Mouse (Mus musculus): ENCODE results near the gene Tmsb15l. TPM values are rescaled to one million over a fixed set of nuclear protein-coding genes. Genes with fewer than 3 reads are reported as not detected.
"Not testable (repeated sequence)": the region's sequence is repeated elsewhere in the genome, so short reads cannot be mapped to it uniquely, and the experiment has no call there.

Tmsb15l gene
- polyA plus RNA-seq, 1 experiment = 2.0 TPM

- Histone ChIP-seq H3K36me3 (ENCODE audit: control insufficient read depth, insufficient read depth, low read length) (no peaks in the 10 kb centered on the region), H3K27ac (ENCODE audit: insufficient read depth, low read depth, low read length) (no peak overlapping the region), H3K27me3 (replicated peaks; ENCODE audit: control insufficient read depth, insufficient read depth, low read length) (no peaks in the 10 kb centered on the region), H3K4me1 (ENCODE audit: control insufficient read depth, insufficient read depth, low read length) (no peaks in the 10 kb centered on the region), H3K4me3 (ENCODE audit: insufficient read depth, low read depth, low read length) (peak overlapping the region; percentile 44)
- TF ChIP-seq POLR2A (IDR thresholded peaks at IDR 0.05; ENCODE audit: low read depth, low read length) = no peak
- no peak for TF ChIP-seq CTCF (conservative IDR thresholded peaks at IDR 0.05; ENCODE audit: insufficient read depth, insufficient read length, low read depth, low read length)
- WGBS = 13% methylated on average over 19 of the region's 19 CpGs
- DNase-seq = no peak
Measured at GRCm38 (mm10) chrX:136992191-136992965, 15.7 kb upstream of the Tmsb15l start.

GRCm38 (mm10) chrX:136991274-136991673 lies 14.6 kb upstream of the Tmsb15l start:
- no peaks in the 10 kb centered on the region for H3K4me1 ChIP-seq (ENCODE audit: control insufficient read depth, insufficient read depth, low read length)
- H3K4me3 ChIP-seq (ENCODE audit: insufficient read depth, low read depth, low read length) = no peak overlapping the region
- no peak overlapping the region for H3K27ac ChIP-seq (ENCODE audit: insufficient read depth, low read depth, low read length)
- no peaks in the 10 kb centered on the region for H3K36me3 ChIP-seq (ENCODE audit: control insufficient read depth, insufficient read depth, low read length)
- no peak for TF ChIP-seq CTCF (conservative IDR thresholded peaks at IDR 0.05; ENCODE audit: insufficient read depth, insufficient read length, low read depth, low read length)
- TF ChIP-seq POLR2A (IDR thresholded peaks at IDR 0.05; ENCODE audit: low read depth, low read length) = no peak
- 47% methylated on average over 2 of the region's 2 CpGs for WGBS
- no peak for DNase-seq
- no peaks in the 10 kb centered on the region for H3K27me3 ChIP-seq (replicated peaks; ENCODE audit: control insufficient read depth, insufficient read depth, low read length)

GRCm38 (mm10) chrX:136986039-136986438 lies 9.4 kb upstream of the Tmsb15l start:
- no peaks in the 10 kb centered on the region for H3K27me3 ChIP-seq (replicated peaks; ENCODE audit: control insufficient read depth, insufficient read depth, low read length)
- no peak overlapping the region for H3K4me3 ChIP-seq (ENCODE audit: insufficient read depth, low read depth, low read length)
- peak; percentile 25 for DNase-seq
- H3K4me1 ChIP-seq (ENCODE audit: control insufficient read depth, insufficient read depth, low read length) = no peaks in the 10 kb centered on the region
- TF ChIP-seq POLR2A (IDR thresholded peaks at IDR 0.05; ENCODE audit: low read depth, low read length) (no peak), CTCF (conservative IDR thresholded peaks at IDR 0.05; ENCODE audit: insufficient read depth, insufficient read length, low read depth, low read length) (no peak)
- no peak overlapping the region for H3K27ac ChIP-seq (ENCODE audit: insufficient read depth, low read depth, low read length)
- no peaks in the 10 kb centered on the region for H3K36me3 ChIP-seq (ENCODE audit: control insufficient read depth, insufficient read depth, low read length)

- no peaks in the 10 kb centered on the region for H3K27me3 ChIP-seq (replicated peaks; ENCODE audit: control insufficient read depth, insufficient read depth, low read length)
- H3K36me3 ChIP-seq (ENCODE audit: control insufficient read depth, insufficient read depth, low read length) = no peaks in the 10 kb centered on the region
- H3K27ac ChIP-seq (ENCODE audit: insufficient read depth, low read depth, low read length) = no peak overlapping the region
- H3K4me3 ChIP-seq (ENCODE audit: insufficient read depth, low read depth, low read length) = no peak overlapping the region
- H3K4me1 ChIP-seq (ENCODE audit: control insufficient read depth, insufficient read depth, low read length) = no peaks in the 10 kb centered on the region
- peak; percentile 13 for DNase-seq
- peak; percentile 60 for TF ChIP-seq CTCF (conservative IDR thresholded peaks at IDR 0.05; ENCODE audit: insufficient read depth, insufficient read length, low read depth, low read length)
- TF ChIP-seq POLR2A (IDR thresholded peaks at IDR 0.05; ENCODE audit: low read depth, low read length) = no peak
Measured at GRCm38 (mm10) chrX:136978616-136979015, 1.9 kb upstream of the Tmsb15l start.

DNA sequence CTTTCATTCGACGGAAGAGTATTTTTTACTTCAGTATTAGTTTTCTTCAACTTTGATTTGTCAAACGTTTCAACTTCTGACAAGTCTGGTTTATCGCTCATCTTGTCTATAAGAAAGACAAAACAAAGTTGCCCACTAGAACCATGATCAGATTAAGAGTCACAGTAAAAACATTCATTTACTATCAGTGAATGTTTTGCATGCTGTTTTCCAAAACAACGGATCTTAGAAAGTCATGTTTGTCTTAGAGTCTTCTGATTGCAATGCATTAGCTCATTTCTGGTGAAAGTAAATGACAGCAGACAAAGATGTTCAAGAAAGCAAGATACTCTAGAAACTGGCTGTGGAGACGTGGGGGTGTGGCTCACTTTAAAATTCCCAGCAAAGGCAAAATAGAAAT lies 1.3 kb downstream of the Tmsb15l start, which contains the start of gene Tmsb15b2:
Tmsb15b2 (minus strand) TSS at position 101 of the 400 bp plus-strand sequence.
- 0 out of 2 replicates have a peak within 1 kb of the TSS, but pooled peaks have one; percentile 62 for H3K4me3 ChIP-seq (ENCODE audit: insufficient read depth, low read depth, low read length)
- 92% methylated on average over 6 of the region's 6 CpGs for WGBS
- not testable (repeated sequence) for H3K27ac ChIP-seq (ENCODE audit: insufficient read depth, low read depth, low read length); H3K27me3 ChIP-seq (replicated peaks; ENCODE audit: control insufficient read depth, insufficient read depth, low read length); DNase-seq; H3K36me3 ChIP-seq (ENCODE audit: control insufficient read depth, insufficient read depth, low read length); H3K4me1 ChIP-seq (ENCODE audit: control insufficient read depth, insufficient read depth, low read length)

DNA sequence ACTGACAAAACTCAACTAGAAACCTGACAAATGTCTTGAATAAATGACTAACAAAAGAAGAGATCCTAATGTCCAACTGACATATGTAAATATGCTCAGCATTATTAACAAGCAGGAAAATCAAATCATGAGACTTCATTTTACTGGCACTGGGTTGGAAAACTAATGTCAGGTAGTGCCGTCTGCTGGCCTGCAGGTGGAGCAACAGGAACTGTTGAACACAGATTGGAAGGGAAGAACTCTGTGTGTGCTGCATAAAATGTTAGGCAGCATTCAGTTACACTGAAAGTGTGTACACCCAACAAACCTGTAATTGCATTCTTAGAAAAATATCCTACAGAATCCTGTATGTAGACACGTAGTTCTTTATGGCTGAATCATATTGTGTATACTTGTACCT lies 17.0 kb downstream of the Tmsb15l start:
- peak; percentile 12 for DNase-seq
- 26% methylated on average over 2 of the region's 2 CpGs for WGBS
- no peaks in the 10 kb centered on the region for H3K4me1 ChIP-seq (ENCODE audit: control insufficient read depth, insufficient read depth, low read length)
- no peaks in the 10 kb centered on the region for H3K36me3 ChIP-seq (ENCODE audit: control insufficient read depth, insufficient read depth, low read length)
- TF ChIP-seq POLR2A (IDR thresholded peaks at IDR 0.05; ENCODE audit: low read depth, low read length) = no peak
- peak; percentile 55 for TF ChIP-seq CTCF (conservative IDR thresholded peaks at IDR 0.05; ENCODE audit: insufficient read depth, insufficient read length, low read depth, low read length)
- H3K4me3 ChIP-seq (ENCODE audit: insufficient read depth, low read depth, low read length) = no peak overlapping the region
- H3K27ac ChIP-seq (ENCODE audit: insufficient read depth, low read depth, low read length) = no peak overlapping the region
- no peaks in the 10 kb centered on the region for H3K27me3 ChIP-seq (replicated peaks; ENCODE audit: control insufficient read depth, insufficient read depth, low read length)

DNA sequence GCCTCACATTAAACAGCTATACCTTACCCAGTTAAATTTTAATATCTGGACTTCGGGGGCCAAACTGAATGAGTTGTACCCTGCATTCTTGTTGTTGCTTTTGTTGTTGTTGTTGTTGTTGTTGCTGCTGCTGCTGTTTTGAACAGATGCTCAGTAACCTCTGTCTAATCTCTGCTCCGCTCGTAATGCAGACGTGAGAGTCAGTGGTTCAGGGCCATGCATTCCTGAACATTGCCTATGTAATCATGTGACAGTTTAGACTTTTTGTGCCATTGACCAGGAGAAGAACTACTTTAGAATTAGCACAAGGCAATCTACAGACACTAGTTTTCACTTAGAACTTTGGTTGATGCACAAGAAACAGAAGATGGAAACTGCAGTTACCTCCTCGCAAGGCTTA lies 18.4 kb downstream of the Tmsb15l start:
- not testable (repeated sequence) for H3K4me3 ChIP-seq (ENCODE audit: insufficient read depth, low read depth, low read length); H3K4me1 ChIP-seq (ENCODE audit: control insufficient read depth, insufficient read depth, low read length); H3K27me3 ChIP-seq (replicated peaks; ENCODE audit: control insufficient read depth, insufficient read depth, low read length); H3K27ac ChIP-seq (ENCODE audit: insufficient read depth, low read depth, low read length); H3K36me3 ChIP-seq (ENCODE audit: control insufficient read depth, insufficient read depth, low read length); DNase-seq
- 43% methylated on average over 5 of the region's 5 CpGs for WGBS

- not testable (repeated sequence) for H3K36me3 ChIP-seq (ENCODE audit: control insufficient read depth, insufficient read depth, low read length); H3K27me3 ChIP-seq (replicated peaks; ENCODE audit: control insufficient read depth, insufficient read depth, low read length); H3K4me1 ChIP-seq (ENCODE audit: control insufficient read depth, insufficient read depth, low read length); H3K27ac ChIP-seq (ENCODE audit: insufficient read depth, low read depth, low read length)
- 10% methylated on average over 13 of the region's 13 CpGs for WGBS
- DNase-seq = peak; percentile 55
- H3K4me3 ChIP-seq (ENCODE audit: insufficient read depth, low read depth, low read length) = 0 out of 2 replicates have a peak overlapping the region, but pooled peaks have one; percentile 20
Measured at GRCm38 (mm10) chrX:136957583-136958279, 18.9 kb downstream of the Tmsb15l start.
